In the genomic region with DNA sequence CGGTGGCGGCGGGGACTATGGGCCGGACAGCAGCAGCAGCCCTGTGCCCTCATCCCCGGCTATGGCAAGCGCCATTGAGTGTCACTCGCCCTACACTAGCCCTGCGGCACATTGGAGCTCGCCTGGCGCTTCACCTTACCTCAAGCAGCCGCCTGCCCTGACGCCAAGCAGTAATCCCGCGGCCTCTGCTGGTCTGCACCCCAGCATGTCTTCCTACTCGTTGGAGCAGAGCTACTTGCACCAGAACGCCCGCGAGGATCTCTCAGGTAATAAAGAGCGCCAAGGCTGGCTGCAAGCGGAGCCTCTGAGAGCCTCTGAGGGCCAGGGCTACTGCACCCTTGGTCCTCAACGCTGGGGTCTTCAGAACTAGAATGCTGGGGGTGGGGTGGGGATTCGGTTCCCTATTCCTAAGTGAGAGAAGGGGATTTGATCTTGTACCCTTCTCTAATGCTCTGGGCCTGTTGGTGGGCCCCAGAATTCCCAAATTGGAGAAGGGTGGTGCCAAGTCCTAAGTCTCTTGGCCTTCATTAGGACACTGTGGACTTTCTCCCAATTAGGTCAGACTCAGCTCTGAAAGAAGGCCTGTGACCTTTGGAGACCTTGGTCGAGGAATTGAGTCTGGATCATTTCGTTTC, we compare ENCODE assay signal across 9 mouse cellular contexts. TPM values are rescaled to one million over a fixed set of nuclear protein-coding genes. Genes with fewer than 3 reads are reported as not detected.
A peak's percentile ranks its signal among the peaks of the same experiment; 100 is the strongest.
DNase-seq lines count a peak whose midpoint lies in the region; ATAC-seq and TF ChIP-seq lines count a peak whose summit lies in the region.
"Had no signal": no experiment of that assay in that cellular context is flagged by ENCODE, and none has a peak within 500 bp of the region (broad histone marks: within the 10 kb centered on the region; RNA-seq: fewer than 3 reads in every experiment).

No protein-coding gene starts in this region.

- no peaks in the 10 kb centered on the region for H3K36me3 ChIP-seq in heart, embryonic 15.5 days
- H3K36me3 ChIP-seq in hindbrain, embryonic 13.5 days, result no peaks in the 10 kb centered on the region
- H3K36me3 ChIP-seq in myocyte (ENCODE audit: control insufficient read depth, insufficient read depth), result no peaks in the 10 kb centered on the region

- peak overlapping the region; percentile 82 for H3ac ChIP-seq in myocyte (ENCODE audit: control insufficient read depth, insufficient read length)

- intact Hi-C loops in heart, postnatal 10 days (cut with DNase I), result loop anchor here (5.0 to 10.0 kb wide), 2 partner anchors 640 to 1062 kb away; no protein-coding TSS in a partner anchor

- H3K27ac ChIP-seq in heart, embryonic 15.5 days, result no peak overlapping the region
- peak overlapping the region; percentile 66; the same call in 1 of the 2 replicates for H3K27ac ChIP-seq in hindbrain, embryonic 13.5 days

- no peak for ATAC-seq in heart, embryonic 15.5 days (replicated peaks; ENCODE audit: insufficient number of reproducible peaks, insufficient read depth, low FRiP score, low read depth)
- no peak for ATAC-seq in hindbrain, embryonic 13.5 days (ENCODE audit: low FRiP score)
- ATAC-seq in erythroid progenitor cell, adult 5-6 weeks (replicated peaks; ENCODE audit: low FRiP score, poor library complexity, severe bottlenecking), result no peak

- TF ChIP-seq POLR2A in myocyte (IDR thresholded peaks at IDR 0.05; ENCODE audit: insufficient read length, low read depth), result no peak

- H3K4me1 ChIP-seq in heart, embryonic 15.5 days (replicated peaks), result peaks cover 37% of the 10 kb centered on the region
- H3K4me1 ChIP-seq in hindbrain, embryonic 13.5 days (replicated peaks), result peaks cover 34% of the 10 kb centered on the region

- DNase-seq in heart, postnatal 10 days, result no peak
- peak; percentile 67 for DNase-seq in ZHBTc4 (ENCODE audit: low read depth, low spot score)
- DNase-seq in adrenal gland, postnatal 14 days, result no peak
- no peak for DNase-seq in natural killer cell, adult 2 months (ENCODE audit: low spot score in 2 of 2)

- peak overlapping the region; percentile 41; the same call in 1 of the 2 replicates for H3K9ac ChIP-seq in heart, embryonic 15.5 days
- peak overlapping the region; percentile 68 for H3K9ac ChIP-seq in hindbrain, embryonic 13.5 days

- peaks cover 99% of the 10 kb centered on the region for H3K27me3 ChIP-seq in heart, embryonic 15.5 days
- peaks cover 99% of the 10 kb centered on the region for H3K27me3 ChIP-seq in hindbrain, embryonic 13.5 days
- no peaks in the 10 kb centered on the region for H3K27me3 ChIP-seq in myocyte (ENCODE audit: control insufficient read depth, insufficient read depth, insufficient read length)
- H3K27me3 ChIP-seq: CH12.LX had no signal

- peak overlapping the region; percentile 96 for H3K4me2 ChIP-seq in heart, embryonic 15.5 days
- peak overlapping the region; percentile 67 for H3K4me2 ChIP-seq in hindbrain, embryonic 13.5 days
- H3K4me2 ChIP-seq in myocyte (ENCODE audit: low read depth), result peak overlapping the region; percentile 77

- no peaks in the 10 kb centered on the region for H3K9me3 ChIP-seq in heart, embryonic 15.5 days (replicated peaks)
- no peaks in the 10 kb centered on the region for H3K9me3 ChIP-seq in hindbrain, embryonic 13.5 days

- peak overlapping the region; percentile 57 for H3K4me3 ChIP-seq in heart, embryonic 15.5 days
- peak overlapping the region; percentile 44 for H3K4me3 ChIP-seq in hindbrain, embryonic 13.5 days
- H3K4me3 ChIP-seq in myocyte, result peak overlapping the region; percentile 56

- 4% methylated on average over 24 of the region's 24 CpGs for WGBS in heart, embryonic 15.5 days
- WGBS in hindbrain, embryonic 13.5 days, result under 1% methylated on average over 24 of the region's 24 CpGs

- H3K79me2 ChIP-seq in myocyte (ENCODE audit: control insufficient read depth, insufficient read depth), result peaks cover 6% of the 10 kb centered on the region

TF ChIP-seq in myocyte, 11 proteins besides CTCF, POLR2A, EP300 and RAD21:
- no peak for TF ChIP-seq REST (IDR thresholded peaks at IDR 0.05; ENCODE audit: insufficient read depth, insufficient read length)
- TF ChIP-seq MYOD1 (IDR thresholded peaks at IDR 0.05; ENCODE audit: control insufficient read depth in 1 of 3, insufficient read length in 2 of 3, low read depth in 2 of 3), result peak in 1 of 3 experiments; percentile 36

RNA-seq across cellular contexts. Expression of a gene that starts 1.5 kb away (rescaled TPM):
- 0.64 and 1.7 TPM in 2 replicates for polyA plus RNA-seq in heart, embryonic 15.5 days (2015; fragmentation: Nextera tagmentation; extraction: Ambion mirVana)
- total RNA-seq in heart, postnatal 10 days (2021), result under 1 TPM in 1 of 2 experiments, not detected in 1; 0.10 TPM
- polyA plus RNA-seq in hindbrain, embryonic 13.5 days (2015; fragmentation: Nextera tagmentation; extraction: Ambion mirVana), result 4.7 and 5.5 TPM in 2 replicates
- 4.5 TPM for polyA plus RNA-seq in myocyte (2012; fragmentation: generic; extraction: Trizol)
- not detected in 2 replicates for total RNA-seq in adrenal gland, postnatal 14 days (2021)
- not detected in 2 replicates for total RNA-seq in erythroid progenitor cell, adult 5-6 weeks (2015; ENCODE audit: low replicate concordance)
- total RNA-seq in erythroid progenitor cell, adult 5-6 weeks (2017; ENCODE audit: low replicate concordance), result not detected in 2 replicates
- total RNA-seq: CH12.LX had no signal
